Mouse (Mus musculus) erythroid progenitor cell, adult 5-6 weeks (primary cell): ENCODE data around the gene Masp1. TPM values are rescaled to one million over a fixed set of nuclear protein-coding genes. Genes with fewer than 3 reads are reported as not detected.

Experiments
- ATAC-seq: replicated peaks from 2 replicates; pipeline ENCODE4 v1.8.0; 2016; ENCODE audit warnings: moderate number of reproducible peaks, mild to moderate bottlenecking, moderate TSS enrichment, inconsistent platforms; ENCODE audit not compliant: poor library complexity, low FRiP score, severe bottlenecking
- total RNA-seq, 2 experiments: library from RNA; stranded (forward) in 1 of 2; stranded (reverse) in 1 of 2; fragments of 150-400 nt in 1 of 2; fragments of 186-747, 209-891 nt in 1 of 2; gene quantifications; 2 replicates each; pipeline versions ENCODE4 v1.2.3 to v1.2.4; 2015 to 2017; ENCODE audit warnings: low replicate concordance in 2 of 2

Gene Masp1
- total RNA-seq, 2 experiments from 2014 or later = not detected

GRCm38 (mm10) chr16:23516606-23517005 lies 4.0 kb downstream of the Masp1 start:
- no peak for ATAC-seq

DNA sequence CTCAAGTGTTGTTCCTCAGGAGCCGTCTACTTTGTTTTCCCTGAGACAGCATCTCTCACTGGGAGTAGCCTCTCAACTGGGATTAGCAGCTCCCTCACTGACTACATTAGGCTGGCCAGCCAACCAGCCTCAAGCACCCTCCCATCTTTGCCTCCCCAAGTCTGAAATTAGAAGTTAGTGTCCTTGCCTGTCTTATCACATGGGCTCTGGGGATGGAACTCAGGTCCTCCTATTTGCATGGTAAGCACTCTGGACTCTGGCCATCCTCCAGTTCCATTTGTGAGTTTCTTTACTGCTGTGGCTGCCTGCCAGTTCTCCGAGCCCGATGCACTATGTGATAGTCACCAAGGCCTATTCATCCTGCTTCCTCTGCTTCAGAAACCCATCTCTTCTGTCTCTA lies 4.8 kb downstream of the Masp1 start:
- ATAC-seq = no peak

GRCm38 (mm10) chr16:23513401-23513800 lies 7.2 kb downstream of the Masp1 start:
- no peak for ATAC-seq

DNA sequence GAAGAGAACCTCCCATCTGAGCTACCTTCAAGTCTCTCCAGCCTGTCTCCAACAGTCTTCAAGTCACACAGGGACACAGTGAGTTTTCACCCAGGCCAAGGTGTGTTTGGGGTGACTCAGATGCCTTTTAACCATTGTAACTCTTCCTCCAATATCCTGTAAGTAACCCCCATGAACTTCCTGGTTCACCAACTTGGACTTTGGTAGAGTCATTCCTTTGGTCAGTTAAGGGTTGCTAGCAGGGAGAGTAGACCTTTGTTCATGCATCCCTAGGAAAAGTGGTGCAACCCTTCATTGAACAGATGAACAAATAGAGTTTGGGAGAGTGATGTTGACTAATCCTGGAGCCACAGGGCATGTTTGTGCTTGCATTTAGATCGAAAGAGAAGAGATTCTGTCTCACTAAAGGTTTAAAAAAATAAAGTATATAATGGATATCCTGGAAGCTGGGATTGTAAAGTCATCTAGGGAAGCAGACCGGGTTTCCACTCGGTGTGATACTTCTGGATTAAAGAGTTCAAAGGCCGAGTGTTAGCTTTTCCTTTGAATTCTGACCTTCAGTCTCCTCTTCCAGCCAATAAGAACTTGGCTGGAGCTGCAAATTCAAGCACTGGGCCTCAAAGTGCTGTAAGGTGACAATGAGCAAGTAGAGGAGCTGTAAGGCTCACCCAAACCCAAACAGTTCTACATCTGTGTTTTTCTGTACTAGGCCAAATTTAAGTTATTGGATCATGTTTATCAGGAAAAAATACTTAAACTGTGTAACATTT lies 9.3 kb downstream of the Masp1 start:
- ATAC-seq = no peak

DNA sequence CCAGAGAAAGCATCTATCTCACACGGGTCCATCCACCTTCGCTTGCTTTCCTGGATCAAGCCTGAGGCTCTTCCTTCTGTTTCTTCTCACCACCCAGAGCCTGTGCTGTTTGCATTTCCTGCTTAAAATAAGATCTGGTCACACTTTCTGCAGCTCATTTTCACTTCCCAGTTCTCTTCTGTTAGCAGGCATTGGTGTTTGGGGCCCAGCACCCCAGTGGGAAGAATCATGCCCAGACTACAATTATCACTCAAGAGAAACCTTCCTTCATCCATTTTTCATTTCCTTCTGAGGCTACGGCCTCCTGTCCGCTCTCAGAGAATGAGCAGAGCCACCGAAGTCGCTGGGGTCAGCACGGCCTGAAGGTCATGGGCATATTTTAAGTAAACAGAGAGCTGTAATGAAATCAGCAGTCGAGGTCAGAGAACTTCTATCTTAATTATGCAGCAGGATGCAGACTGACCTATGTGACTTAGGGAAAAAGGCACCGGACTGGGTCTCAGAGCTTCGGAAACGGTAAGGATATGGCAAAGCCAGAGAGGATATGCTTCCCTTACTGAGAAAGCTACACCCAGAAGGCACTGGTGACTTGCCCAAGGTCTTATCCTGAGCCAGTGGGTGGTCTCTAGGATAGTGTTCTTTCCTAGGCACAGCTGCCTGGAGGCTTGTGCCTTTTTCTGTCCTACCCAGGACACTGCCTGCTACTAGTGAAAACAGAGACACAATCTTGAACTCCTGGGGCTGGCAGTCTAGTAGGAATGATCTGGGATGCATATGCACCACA lies 14.5 kb downstream of the Masp1 start:
- no peak for ATAC-seq

DNA sequence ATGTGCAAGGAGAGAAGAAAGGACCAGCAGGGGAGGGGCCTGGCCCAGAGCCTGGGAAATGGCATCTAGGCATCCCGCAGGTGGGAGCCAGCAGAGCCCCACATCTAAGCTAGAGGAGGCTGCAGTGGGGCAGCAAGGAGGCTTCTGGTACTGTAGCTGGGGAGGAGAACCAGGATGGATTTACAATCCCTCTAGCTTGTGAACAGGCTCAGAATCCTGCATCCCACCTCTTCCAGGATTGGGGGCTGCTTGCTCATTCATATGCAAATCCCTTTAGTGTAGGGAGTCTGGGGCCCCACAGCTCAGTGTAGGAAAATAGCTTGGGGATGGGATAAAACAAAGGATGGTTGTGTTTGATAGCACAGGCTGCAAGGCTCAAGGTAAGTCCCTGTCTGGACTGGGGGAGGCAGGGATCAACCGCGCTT lies 16.3 kb downstream of the Masp1 start:
- no peak for ATAC-seq

- no peak for ATAC-seq
These were observed 17.3 kb downstream of the Masp1 start for GRCm38 (mm10) chr16:23503351-23503750.

DNA sequence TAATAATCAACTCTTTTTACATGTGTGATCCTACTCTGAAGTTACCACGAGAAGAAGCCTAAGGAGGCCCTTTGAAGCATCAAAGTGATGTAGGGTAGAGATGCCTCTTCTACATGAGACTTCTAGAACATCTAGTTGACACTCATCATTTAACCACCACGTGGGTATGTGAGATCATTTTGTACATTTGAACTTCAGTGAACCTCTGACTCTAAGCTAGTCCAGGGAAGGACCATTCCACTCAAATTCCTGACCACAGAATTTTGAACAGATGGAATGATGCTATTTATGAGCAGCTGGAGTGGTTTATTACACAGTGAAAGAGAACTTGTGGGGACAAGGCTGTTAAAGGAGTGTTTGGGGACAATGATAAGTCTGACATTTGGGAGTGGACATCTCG lies 18.1 kb downstream of the Masp1 start:
- ATAC-seq = no peak

GRCm38 (mm10) chr16:23501288-23501687 lies 19.3 kb downstream of the Masp1 start:
- ATAC-seq = no peak

GRCm38 (mm10) chr16:23500558-23500957 lies 20.1 kb downstream of the Masp1 start:
- ATAC-seq = no peak

- ATAC-seq = no peak
These were observed 21.9 kb downstream of the Masp1 start for GRCm38 (mm10) chr16:23498691-23499131.

DNA sequence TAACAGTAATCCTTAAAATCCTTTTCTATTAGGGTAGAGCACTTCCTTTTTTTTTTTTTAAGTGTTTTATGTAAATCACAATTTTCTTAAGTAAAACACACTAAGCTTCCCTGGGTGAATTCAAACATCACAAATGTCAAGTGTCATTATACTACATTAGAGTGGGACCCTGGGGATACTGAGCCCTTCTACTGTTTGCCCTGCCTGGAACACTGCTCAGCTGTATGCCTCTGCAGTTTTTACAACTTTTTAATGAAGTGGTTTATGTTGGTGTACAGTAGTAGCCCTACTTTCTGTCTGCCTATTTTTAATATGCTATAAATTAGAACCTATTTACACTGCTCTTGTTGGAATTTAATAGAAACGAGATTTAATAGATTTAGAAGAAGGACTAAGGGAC lies 22.7 kb downstream of the Masp1 start:
- ATAC-seq = no peak

DNA sequence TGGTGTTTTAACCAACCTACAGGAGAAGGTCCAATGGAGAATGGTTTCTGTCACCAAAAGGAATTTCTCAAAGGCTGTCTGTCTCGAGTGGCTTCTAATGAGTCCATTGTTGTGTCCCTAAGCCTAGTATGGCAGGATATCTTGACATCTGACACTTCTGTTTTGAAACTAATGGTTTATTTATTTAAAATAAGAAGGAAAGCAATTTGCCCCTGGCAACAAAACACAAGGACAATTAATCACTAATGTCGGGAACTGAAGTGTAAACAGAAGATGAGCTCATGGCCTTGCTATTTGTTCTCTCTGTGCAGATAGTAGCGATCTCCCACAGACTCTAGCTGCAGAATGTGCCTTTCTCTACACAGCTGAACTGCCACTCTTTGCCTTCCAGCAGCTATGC lies 23.2 kb downstream of the Masp1 start:
- no peak for ATAC-seq

DNA sequence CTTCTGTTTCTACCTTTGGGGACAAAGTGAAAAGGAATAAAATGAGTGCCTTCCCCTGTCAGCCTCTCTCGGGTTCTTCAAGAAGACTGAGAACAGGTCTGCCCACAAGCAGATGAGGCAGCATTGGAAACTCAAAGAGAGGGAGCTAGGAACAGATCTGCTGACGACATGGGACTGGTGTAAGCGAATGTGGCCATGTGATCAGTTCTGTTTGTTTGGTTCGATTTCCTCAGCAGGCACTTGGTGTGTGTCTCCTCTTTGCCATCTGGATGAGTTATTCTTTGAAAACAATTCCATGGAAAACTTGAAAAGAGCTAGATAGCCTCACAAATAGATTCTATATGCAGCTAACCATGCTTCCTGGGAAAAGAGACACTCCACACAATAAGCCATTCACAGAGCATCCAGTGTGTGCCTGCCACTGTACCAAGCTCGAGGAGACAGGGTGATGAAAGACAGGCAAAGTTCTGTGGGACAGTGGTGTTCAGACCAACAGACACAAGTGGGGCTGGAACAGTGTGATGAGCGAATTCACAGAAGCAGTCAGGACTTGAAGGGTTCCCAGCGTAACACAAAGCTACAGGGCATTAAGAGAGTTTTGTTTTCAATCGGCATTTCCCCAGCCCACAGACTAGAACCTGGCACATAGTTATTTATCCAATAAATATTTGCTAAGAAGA lies 24.2 kb downstream of the Masp1 start:
- no peak for ATAC-seq

- ATAC-seq = no peak
These were observed 27.8 kb downstream of the Masp1 start for GRCm38 (mm10) chr16:23492783-23493182.

DNA sequence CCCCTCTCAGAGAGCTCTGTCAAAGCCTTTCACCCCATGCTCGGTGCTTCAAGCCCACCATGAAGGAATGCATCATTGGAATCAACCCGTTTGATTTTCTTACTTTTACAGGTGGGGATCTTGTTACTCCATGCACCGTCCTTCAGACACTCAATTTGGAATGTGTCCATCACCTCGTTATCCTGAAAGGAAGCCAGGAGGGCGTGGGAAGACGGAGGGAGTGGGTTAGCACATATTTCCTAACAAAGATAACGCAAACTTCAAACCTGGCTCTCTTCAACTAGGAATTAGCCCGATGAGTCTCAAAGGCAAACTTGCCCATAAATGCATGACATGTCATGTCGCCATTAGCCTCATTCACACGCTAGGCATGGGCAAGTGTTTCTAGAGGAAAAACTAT lies 37.3 kb downstream of the Masp1 start:
- no peak for ATAC-seq

DNA sequence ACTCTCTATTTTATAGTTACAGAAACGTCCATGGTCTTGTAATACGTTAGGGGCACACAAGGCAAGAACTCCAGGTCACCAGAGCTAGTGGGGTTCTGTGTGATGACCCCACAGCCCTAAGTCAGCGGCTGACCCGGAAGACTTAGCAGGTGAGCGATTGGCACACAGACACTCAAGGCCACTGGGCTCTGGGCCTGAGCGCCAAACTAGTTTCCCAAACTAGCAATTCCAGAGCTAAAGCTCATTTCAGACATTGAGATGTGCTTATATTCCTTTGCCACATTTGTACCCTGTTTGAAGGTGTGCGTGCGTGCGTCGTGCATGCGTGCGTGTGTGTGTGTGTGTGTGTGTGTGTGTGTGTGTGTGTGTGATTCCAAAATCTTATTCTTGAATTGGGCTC lies 37.8 kb downstream of the Masp1 start:
- no peak for ATAC-seq

- ATAC-seq = no peak
These were observed 38.4 kb downstream of the Masp1 start for GRCm38 (mm10) chr16:23482218-23482617.

DNA sequence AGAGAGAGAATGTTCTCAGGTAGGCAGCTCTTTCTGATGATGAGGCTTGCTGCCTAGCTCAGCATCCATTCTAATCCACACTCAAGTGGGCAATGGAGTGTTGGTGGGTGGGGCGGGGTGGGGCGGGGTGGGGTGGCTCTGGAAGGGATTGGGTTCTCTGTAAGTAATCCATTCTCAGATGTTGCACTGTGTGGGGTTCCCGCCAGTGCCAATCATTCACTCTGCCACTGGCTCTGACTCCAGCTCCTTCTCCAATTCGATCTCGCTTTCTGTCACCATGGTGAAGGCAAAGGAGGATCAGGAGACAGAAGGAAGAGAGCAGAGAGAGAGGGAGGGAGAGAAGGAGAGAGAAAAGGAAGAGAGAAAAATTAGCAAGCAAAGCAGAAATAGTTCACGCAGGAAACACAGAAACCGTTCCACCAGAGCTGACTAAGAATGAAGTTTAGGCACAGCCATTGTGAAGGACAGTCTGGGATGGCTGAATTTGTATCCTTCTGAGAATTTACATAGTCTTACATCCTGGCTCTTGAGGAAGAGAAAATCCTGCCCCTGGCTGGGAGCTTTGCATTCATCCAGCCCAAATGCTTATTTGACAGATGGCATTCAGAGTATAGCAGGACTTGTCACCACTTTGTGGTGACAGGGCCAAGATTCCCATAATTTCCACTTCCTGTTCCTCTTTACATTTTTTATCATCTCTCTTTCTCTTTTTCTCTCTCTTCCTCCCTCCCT lies 40.6 kb downstream of the Masp1 start:
- no peak for ATAC-seq

DNA sequence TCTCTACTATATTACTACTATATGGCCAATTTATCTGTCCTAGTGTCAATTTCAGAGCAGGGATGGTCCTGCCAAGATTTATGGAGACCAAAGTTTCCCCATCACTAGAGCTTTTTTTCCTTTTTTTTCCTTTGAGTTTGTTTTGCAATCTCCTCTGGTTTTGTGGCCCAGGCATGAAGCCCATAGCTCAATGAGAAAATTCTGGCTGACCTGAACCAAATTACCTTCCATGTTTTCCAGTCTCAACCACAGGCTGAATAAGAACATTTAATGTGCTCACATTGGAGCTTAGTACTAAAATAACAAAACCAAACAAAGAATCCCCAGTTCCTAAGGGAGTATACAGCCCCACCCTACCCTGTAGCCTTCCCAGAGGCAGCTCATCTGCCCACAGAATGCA lies 44.0 kb downstream of the Masp1 start:
- ATAC-seq = no peak
